Mouse (Mus musculus) testis, adult 2 months (tissue): ENCODE measurements around the gene Ube2f.

Experiments
- CTCF ChIP-seq: fragments of 200-500 bp; IDR thresholded peaks from 2 replicates; pipeline ENCODE4 v1.5.1; 2012; ENCODE audit warnings: low read depth, mild to moderate bottlenecking, inconsistent platforms, low read length, moderate library complexity; ENCODE audit not compliant: control insufficient read depth, insufficient read depth, insufficient replicate concordance
- POLR2A ChIP-seq: fragments of 200-500 bp; IDR thresholded peaks from 2 replicates; pipeline ENCODE4 v1.6.1; 2012; ENCODE audit warnings: low read depth, mild to moderate bottlenecking, inconsistent platforms, low read length, moderate library complexity; ENCODE audit not compliant: control insufficient read depth

DNA sequence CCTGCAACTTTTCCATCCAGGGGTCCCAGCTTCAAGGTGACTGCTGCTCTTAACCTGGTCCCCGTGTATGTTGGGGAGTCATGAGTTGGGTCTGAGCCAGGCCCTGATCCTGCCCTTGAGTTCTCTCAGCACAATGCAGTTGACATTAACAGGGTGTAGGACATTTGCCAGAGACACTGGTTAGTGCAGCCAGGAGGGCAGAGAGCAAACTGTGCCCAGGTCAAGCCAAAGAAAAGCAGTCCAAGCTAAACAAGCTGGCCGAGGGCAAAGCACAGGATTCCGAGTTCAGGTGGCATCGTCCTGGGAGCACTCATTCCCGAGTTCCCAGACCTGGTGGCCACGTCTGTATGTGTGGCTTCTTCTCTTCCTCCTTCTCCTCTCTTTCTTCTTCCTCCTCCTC, 67.6 kb downstream of the Ube2f start:
- TF ChIP-seq CTCF (no peak), POLR2A (no peak)
